Mouse (Mus musculus) urinary bladder, adult 2 months (tissue): ENCODE measurements around the gene Gm20388. TPM values are rescaled to one million over a fixed set of nuclear protein-coding genes. Genes with fewer than 3 reads are reported as not detected.

Source experiments
- DNase-seq: peaks from one replicate; pipeline ENCODE4 v3.0.0; 2022; ENCODE audit warnings: low spot score
- polyA plus RNA-seq: library from polyadenylated mRNA; depleted of rRNA; stranded (reverse); fragments of >200 nt; gene quantifications from 2 replicates; pipeline ENCODE4 v1.2.3, GENCODE M21; 2012

Gene Gm20388
- polyA plus RNA-seq, 1 experiment: 50.2 TPM

- DNase-seq: no peak
Observed at GRCm38 (mm10) chr8:122110240-122110866, 2199.7 kb downstream of the Gm20388 start.

- DNase-seq: no peak
Observed at GRCm38 (mm10) chr8:122110867-122111253, 2200.2 kb downstream of the Gm20388 start.

GRCm38 (mm10) chr8:122111745-122112144, 2201.1 kb downstream of the Gm20388 start:
- no peak for DNase-seq

- no peak for DNase-seq
Observed at GRCm38 (mm10) chr8:122112264-122112965, 2201.8 kb downstream of the Gm20388 start.

- DNase-seq: no peak
Observed at GRCm38 (mm10) chr8:122114890-122115289, 2204.2 kb downstream of the Gm20388 start.

- DNase-seq: no peak
Observed at GRCm38 (mm10) chr8:122116716-122117357, 2206.2 kb downstream of the Gm20388 start.

GRCm38 (mm10) chr8:122118097-122118496, 2207.5 kb downstream of the Gm20388 start:
- no peak for DNase-seq

GRCm38 (mm10) chr8:122118536-122118935, 2207.9 kb downstream of the Gm20388 start:
- DNase-seq: no peak

GRCm38 (mm10) chr8:122124326-122124725, 2213.7 kb downstream of the Gm20388 start:
- DNase-seq: no peak

- DNase-seq: no peak
Observed at GRCm38 (mm10) chr8:122126659-122127058, 2216.0 kb downstream of the Gm20388 start.

- DNase-seq: no peak
Observed at GRCm38 (mm10) chr8:122134121-122134529, 2223.5 kb downstream of the Gm20388 start.

GRCm38 (mm10) chr8:122135494-122135893, 2224.9 kb downstream of the Gm20388 start:
- no peak for DNase-seq

GRCm38 (mm10) chr8:122139784-122140183, 2229.1 kb downstream of the Gm20388 start:
- DNase-seq: peak; percentile 54

GRCm38 (mm10) chr8:122140411-122140810, 2229.8 kb downstream of the Gm20388 start:
- DNase-seq: no peak

- no peak for DNase-seq
Observed at GRCm38 (mm10) chr8:122142428-122142827, 2231.8 kb downstream of the Gm20388 start.

- DNase-seq: no peak
Observed at GRCm38 (mm10) chr8:122143231-122143630, 2232.6 kb downstream of the Gm20388 start.

GRCm38 (mm10) chr8:122144729-122145311, 2234.2 kb downstream of the Gm20388 start:
- DNase-seq: no peak

- no peak for DNase-seq
Observed at GRCm38 (mm10) chr8:122149045-122149444, 2238.4 kb downstream of the Gm20388 start.

- no peak for DNase-seq
Observed at GRCm38 (mm10) chr8:122149606-122150005, 2239.0 kb downstream of the Gm20388 start.

GRCm38 (mm10) chr8:122151541-122151940, 2240.9 kb downstream of the Gm20388 start:
- DNase-seq: no peak

- no peak for DNase-seq
Observed at GRCm38 (mm10) chr8:122155082-122155643, 2244.5 kb downstream of the Gm20388 start.

- DNase-seq: no peak
Observed at GRCm38 (mm10) chr8:122155964-122156363, 2245.3 kb downstream of the Gm20388 start.
